Mouse (Mus musculus): Measurements from ENCODE around the gene Lysmd4. TPM values are rescaled to one million over a fixed set of nuclear protein-coding genes. Genes with fewer than 3 reads are reported as not detected.

Gene Lysmd4
- polyA plus RNA-seq, 1 experiment from 2014 or later, result 8.5 TPM

DNA sequence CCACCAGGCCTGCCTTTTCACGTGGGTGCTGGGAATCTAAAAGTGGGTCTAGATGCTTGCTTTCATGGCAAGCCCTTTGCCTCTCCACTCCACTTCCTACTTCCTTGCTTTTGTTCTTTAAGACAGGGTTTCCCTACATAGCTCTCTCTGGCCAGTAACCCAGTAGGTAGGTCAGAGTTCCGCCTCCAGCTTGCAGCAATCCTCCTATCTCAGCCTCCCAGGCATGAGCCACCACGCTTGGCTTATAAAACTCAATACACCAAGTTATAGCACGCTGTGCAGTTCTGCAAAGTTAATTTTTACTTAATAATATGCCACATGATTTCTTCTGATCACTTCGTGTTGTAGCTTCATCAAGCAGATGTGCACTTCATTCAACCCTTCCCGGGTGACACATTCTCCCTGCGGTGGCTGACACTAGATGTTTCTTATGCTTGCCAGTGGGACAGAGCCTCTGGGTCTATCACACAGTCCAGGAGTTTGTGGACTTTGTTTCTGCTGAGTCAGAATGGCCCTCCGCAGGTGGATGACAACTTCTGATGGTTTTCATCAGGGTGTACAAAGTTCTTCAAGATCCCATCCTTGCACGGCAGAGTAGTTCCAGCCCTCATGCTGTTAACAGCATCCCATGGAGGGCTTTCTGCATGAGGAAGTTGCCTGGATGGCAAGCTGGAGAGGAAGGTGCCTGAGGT, 16.5 kb upstream of the Lysmd4 start:
- H3K9ac ChIP-seq (ENCODE audit: low read length), result no peak overlapping the region
- 85% methylated on average over 9 of the region's 9 CpGs for WGBS
- no peaks in the 10 kb centered on the region for H3K9me3 ChIP-seq (ENCODE audit: control insufficient read depth, low read length)
- no peak overlapping the region for H3K4me2 ChIP-seq (replicated peaks; ENCODE audit: low read depth)
- H3K4me3 ChIP-seq (ENCODE audit: low read depth, low read length), result no peak overlapping the region
- no peak for ATAC-seq (ENCODE audit: low FRiP score, low TSS enrichment)
- H3K27me3 ChIP-seq (ENCODE audit: control insufficient read depth, insufficient read depth, low read length), result no peaks in the 10 kb centered on the region
- TF ChIP-seq CTCF (IDR thresholded peaks at IDR 0.05; ENCODE audit: low read depth), result no peak
- TF ChIP-seq EP300 (optimal IDR thresholded peaks at IDR 0.05), result no peak
- no peak overlapping the region for H3K27ac ChIP-seq (replicated peaks)
- H3K4me1 ChIP-seq (replicated peaks; ENCODE audit: control insufficient read depth, insufficient read depth), result no peaks in the 10 kb centered on the region
- H3K36me3 ChIP-seq (ENCODE audit: control insufficient read depth, insufficient read depth, low read length), result no peaks in the 10 kb centered on the region
- no peak for DNase-seq (ENCODE audit: low spot score)

DNA sequence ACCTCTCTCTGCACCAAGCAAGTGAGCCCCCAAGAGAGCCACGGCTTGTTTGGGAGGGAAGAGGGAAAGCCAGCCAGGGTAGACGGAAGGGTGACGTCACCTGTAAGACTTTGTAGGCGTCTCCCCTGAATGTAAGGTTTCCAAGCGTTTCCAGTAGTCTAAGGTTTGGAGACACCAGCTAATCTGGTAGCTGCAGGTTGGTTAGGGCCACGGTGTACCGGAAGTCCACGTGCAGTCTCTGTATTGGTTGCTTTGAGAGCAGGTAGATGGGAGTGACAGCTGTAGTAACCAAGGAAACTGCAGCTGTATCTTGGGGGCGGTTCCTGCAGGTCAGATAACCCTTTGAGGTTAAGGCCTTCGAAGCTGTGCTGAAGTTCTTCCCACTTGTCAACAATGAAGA, 15.8 kb upstream of the Lysmd4 start:
- H3K4me1 ChIP-seq (replicated peaks; ENCODE audit: control insufficient read depth, insufficient read depth), result no peaks in the 10 kb centered on the region
- no peaks in the 10 kb centered on the region for H3K9me3 ChIP-seq (ENCODE audit: control insufficient read depth, low read length)
- TF ChIP-seq CTCF (IDR thresholded peaks at IDR 0.05; ENCODE audit: low read depth) (no peak), EP300 (optimal IDR thresholded peaks at IDR 0.05) (no peak)
- H3K27ac ChIP-seq (replicated peaks), result no peak overlapping the region
- H3K36me3 ChIP-seq (ENCODE audit: control insufficient read depth, insufficient read depth, low read length), result no peaks in the 10 kb centered on the region
- WGBS, result 59% methylated on average over 10 of the region's 10 CpGs
- H3K4me2 ChIP-seq (replicated peaks; ENCODE audit: low read depth), result no peak overlapping the region
- no peaks in the 10 kb centered on the region for H3K27me3 ChIP-seq (ENCODE audit: control insufficient read depth, insufficient read depth, low read length)
- no peak for DNase-seq (ENCODE audit: low spot score)
- H3K9ac ChIP-seq (ENCODE audit: low read length), result no peak overlapping the region
- ATAC-seq (ENCODE audit: low FRiP score, low TSS enrichment), result peak; percentile 38; the same call in 1 of the 2 replicates
- H3K4me3 ChIP-seq (ENCODE audit: low read depth, low read length), result no peak overlapping the region

DNA sequence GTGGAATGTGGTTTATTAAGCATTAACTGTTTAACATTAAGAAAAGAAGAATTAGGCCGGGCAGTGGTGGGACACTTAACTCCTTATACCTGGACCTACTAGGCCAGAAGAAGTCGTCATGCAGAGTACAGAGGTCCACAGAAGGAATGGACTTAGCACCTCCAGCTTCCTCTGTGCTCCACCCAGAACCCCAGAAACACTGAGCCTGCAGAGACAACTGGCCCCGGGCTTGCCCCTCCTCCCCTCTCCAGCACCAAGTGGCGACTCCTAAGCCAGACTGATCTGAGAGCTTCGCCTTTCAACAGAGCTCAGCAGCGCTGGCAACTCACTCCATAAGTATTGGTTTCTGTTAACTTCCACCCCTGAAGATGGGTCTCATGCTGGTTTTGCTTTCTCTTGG, 14.6 kb upstream of the Lysmd4 start:
- no peaks in the 10 kb centered on the region for H3K9me3 ChIP-seq (ENCODE audit: control insufficient read depth, low read length)
- H3K27ac ChIP-seq (replicated peaks), result no peak overlapping the region
- WGBS, result 42% methylated on average over 6 of the region's 6 CpGs
- no peaks in the 10 kb centered on the region for H3K27me3 ChIP-seq (ENCODE audit: control insufficient read depth, insufficient read depth, low read length)
- no peak overlapping the region for H3K4me2 ChIP-seq (replicated peaks; ENCODE audit: low read depth)
- no peak overlapping the region for H3K9ac ChIP-seq (ENCODE audit: low read length)
- H3K4me1 ChIP-seq (replicated peaks; ENCODE audit: control insufficient read depth, insufficient read depth), result no peaks in the 10 kb centered on the region
- H3K4me3 ChIP-seq (ENCODE audit: low read depth, low read length), result no peak overlapping the region
- no peak for DNase-seq (ENCODE audit: low spot score)
- no peaks in the 10 kb centered on the region for H3K36me3 ChIP-seq (ENCODE audit: control insufficient read depth, insufficient read depth, low read length)
- no peak for ATAC-seq (ENCODE audit: low FRiP score, low TSS enrichment)
- TF ChIP-seq EP300 (optimal IDR thresholded peaks at IDR 0.05) (no peak), CTCF (IDR thresholded peaks at IDR 0.05; ENCODE audit: low read depth) (no peak)

DNA sequence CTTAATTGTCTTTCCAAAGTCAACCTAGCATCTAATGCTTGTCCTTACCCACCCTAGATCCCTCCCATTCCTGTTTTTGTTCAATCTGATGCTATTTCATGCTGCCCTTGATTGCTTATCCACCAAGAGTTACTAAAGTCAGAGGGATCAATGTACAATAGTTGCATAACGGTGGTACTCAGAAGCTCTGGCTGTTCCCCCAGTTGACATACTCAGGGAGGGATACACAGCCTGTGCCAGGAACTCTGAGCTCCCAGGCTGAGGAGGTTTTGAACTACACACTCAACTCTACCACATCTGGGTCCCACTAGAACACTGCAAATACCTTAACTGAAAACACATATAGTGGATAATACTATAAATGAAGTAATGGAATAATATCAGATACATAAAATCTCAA, 14.0 kb upstream of the Lysmd4 start:
- Histone ChIP-seq H3K4me1 (replicated peaks; ENCODE audit: control insufficient read depth, insufficient read depth) (no peaks in the 10 kb centered on the region), H3K36me3 (ENCODE audit: control insufficient read depth, insufficient read depth, low read length) (no peaks in the 10 kb centered on the region), H3K4me3 (ENCODE audit: low read depth, low read length) (no peak overlapping the region), H3K27me3 (ENCODE audit: control insufficient read depth, insufficient read depth, low read length) (no peaks in the 10 kb centered on the region), H3K9me3 (ENCODE audit: control insufficient read depth, low read length) (no peaks in the 10 kb centered on the region), H3K4me2 (replicated peaks; ENCODE audit: low read depth) (no peak overlapping the region), H3K27ac (replicated peaks) (no peak overlapping the region), H3K9ac (ENCODE audit: low read length) (no peak overlapping the region)
- WGBS, result 73% methylated on average over 1 of the region's 1 CpGs
- ATAC-seq (ENCODE audit: low FRiP score, low TSS enrichment) (no peak), DNase-seq (ENCODE audit: low spot score) (no peak)
- no peak for TF ChIP-seq CTCF (IDR thresholded peaks at IDR 0.05; ENCODE audit: low read depth)
- no peak for TF ChIP-seq EP300 (optimal IDR thresholded peaks at IDR 0.05)

DNA sequence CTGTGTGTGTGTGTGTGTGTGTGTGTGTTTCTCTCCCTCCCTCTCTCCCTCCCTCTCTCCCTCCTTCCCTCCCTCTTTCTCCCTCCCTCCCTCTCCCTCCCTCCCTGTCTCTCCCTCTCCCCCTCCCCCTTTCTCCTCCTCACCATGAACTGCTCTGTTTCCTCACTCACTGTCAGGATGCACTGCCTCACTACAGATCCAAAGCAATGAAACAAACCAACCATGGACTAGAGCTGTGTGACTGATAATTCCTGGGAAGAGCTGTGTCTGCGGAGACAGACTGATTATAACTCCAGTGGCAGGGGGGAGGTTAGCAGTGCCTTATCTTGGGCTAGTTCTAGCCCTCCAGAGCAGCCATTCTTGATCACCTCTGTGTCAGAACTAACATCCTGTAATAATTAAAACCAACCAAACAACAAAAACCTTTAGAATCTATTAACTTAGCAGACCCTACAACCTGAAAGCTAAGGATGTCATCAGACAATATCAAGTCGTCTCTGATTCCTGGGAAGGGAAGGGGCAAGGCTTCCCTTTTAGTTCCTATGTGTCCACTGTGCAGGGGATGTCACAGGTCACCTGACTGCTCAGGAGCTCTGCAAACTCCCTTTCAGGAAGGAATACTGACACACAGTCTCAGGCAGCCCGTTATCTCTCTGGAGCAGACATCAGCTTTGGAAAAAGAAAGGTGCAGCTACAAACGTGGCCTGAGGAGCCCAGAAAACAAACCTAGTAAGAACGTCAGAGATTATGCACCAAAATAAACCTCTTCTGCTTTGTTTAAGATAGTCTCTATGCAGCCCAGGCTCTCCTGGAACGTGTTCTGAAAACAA, 12.1 kb upstream of the Lysmd4 start:
- Histone ChIP-seq H3K27me3 (ENCODE audit: control insufficient read depth, insufficient read depth, low read length) (no peaks in the 10 kb centered on the region), H3K36me3 (ENCODE audit: control insufficient read depth, insufficient read depth, low read length) (no peaks in the 10 kb centered on the region), H3K4me1 (replicated peaks; ENCODE audit: control insufficient read depth, insufficient read depth) (no peaks in the 10 kb centered on the region), H3K4me2 (replicated peaks; ENCODE audit: low read depth) (no peak overlapping the region), H3K9ac (ENCODE audit: low read length) (no peak overlapping the region), H3K27ac (replicated peaks) (no peak overlapping the region), H3K9me3 (ENCODE audit: control insufficient read depth, low read length) (no peaks in the 10 kb centered on the region), H3K4me3 (ENCODE audit: low read depth, low read length) (no peak overlapping the region)
- DNase-seq (ENCODE audit: low spot score), result no peak
- no peak for ATAC-seq (ENCODE audit: low FRiP score, low TSS enrichment)
- WGBS, result 54% methylated on average over 6 of the region's 6 CpGs
- TF ChIP-seq EP300 (optimal IDR thresholded peaks at IDR 0.05), result no peak
- no peak for TF ChIP-seq CTCF (IDR thresholded peaks at IDR 0.05; ENCODE audit: low read depth)

DNA sequence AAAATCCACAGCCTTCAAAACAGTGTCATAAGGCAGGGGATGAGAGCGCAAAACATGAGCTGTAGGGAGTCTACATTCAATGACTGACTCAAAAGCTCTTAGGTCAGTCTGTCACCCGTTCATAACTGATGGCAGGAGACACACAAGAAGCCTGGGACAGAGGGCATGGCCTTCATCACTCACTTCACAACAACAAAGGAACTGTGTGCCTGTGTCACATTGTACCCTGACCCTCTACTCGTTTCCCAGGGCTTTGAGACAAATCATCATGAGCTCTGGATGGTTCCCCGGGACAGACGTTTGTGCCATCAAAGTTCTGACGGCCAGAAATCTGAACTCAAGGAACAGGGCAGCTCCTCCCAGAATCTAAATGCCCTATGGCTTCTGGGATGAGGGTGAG, 11.0 kb upstream of the Lysmd4 start:
- 39% methylated on average over 6 of the region's 6 CpGs for WGBS
- TF ChIP-seq CTCF (IDR thresholded peaks at IDR 0.05; ENCODE audit: low read depth) (no peak), EP300 (optimal IDR thresholded peaks at IDR 0.05) (no peak)
- no peak overlapping the region for H3K27ac ChIP-seq (replicated peaks)
- H3K27me3 ChIP-seq (ENCODE audit: control insufficient read depth, insufficient read depth, low read length), result no peaks in the 10 kb centered on the region
- H3K9me3 ChIP-seq (ENCODE audit: control insufficient read depth, low read length), result no peaks in the 10 kb centered on the region
- ATAC-seq (ENCODE audit: low FRiP score, low TSS enrichment) (no peak), DNase-seq (ENCODE audit: low spot score) (no peak)
- no peaks in the 10 kb centered on the region for H3K4me1 ChIP-seq (replicated peaks; ENCODE audit: control insufficient read depth, insufficient read depth)
- H3K4me3 ChIP-seq (ENCODE audit: low read depth, low read length), result no peak overlapping the region
- no peak overlapping the region for H3K9ac ChIP-seq (ENCODE audit: low read length)
- no peaks in the 10 kb centered on the region for H3K36me3 ChIP-seq (ENCODE audit: control insufficient read depth, insufficient read depth, low read length)
- no peak overlapping the region for H3K4me2 ChIP-seq (replicated peaks; ENCODE audit: low read depth)

Measured in stomach, postnatal 0 days (tissue).